Mouse (Mus musculus): ENCODE measurements at regions not wholly inside any gene's neighbourhood (a gene's known extent, or its start where the extent isn't known, plus 50 kb on each side); places are given as distances from the start of the nearest gene placed in this dataset.

- no peak for DNase-seq (ENCODE audit: low spot score)
Observed at GRCm38 (mm10) chr6:100141225-100141624, 146.1 kb downstream of the Rybp start.

DNA sequence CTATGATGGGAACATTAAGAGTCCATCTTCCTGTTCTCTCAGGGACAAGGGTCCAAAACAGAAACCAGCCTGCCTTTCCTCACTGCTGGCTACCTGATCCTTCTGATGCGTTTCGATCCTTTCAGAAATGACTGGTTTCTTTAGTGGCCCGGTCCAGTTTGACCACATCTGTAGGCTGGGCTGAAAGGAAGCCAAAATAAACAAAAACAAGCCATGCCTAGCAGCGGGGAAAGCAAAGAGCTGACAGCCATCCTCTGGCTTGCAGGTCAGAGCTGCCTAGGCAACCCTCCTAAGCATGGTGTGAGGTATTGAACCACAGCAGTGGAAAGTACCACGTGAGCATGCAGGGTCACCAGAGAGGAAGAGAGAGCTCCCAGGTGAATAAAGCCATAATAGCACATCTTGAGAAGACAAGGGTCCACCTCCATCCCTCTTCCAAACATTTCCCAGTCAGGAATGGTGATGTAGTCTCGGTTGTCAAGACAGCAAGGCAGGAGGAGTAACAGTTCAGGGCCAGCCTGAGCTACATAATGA lies 146.6 kb downstream of the Rybp start:
- DNase-seq (ENCODE audit: low spot score): no peak

DNA sequence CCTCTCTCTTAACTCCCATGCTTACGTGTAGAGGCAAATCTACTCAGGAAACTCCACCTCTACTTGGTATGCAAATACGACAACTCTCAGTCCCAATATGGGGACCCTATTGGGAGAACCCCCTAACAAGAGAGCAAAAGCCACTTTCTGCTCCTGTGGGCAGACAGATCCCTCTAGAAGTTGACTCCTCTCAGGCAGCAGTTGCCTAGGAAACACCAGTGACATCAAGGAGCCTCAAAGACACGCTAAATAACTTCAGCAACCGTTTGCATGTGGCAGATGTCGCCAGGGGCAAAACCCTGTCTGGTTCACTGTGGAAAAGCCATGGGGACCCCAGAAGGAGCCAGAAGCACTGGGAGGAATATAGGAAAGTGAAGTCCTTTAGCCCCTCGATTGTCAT lies 147.5 kb downstream of the Rybp start:
- DNase-seq (ENCODE audit: low spot score): no peak

- no peak for DNase-seq (ENCODE audit: low spot score)
Observed at GRCm38 (mm10) chr6:100138659-100139058, 148.6 kb downstream of the Rybp start.

GRCm38 (mm10) chr6:100135177-100135576 lies 152.1 kb downstream of the Rybp start:
- no peak for DNase-seq (ENCODE audit: low spot score)

DNA sequence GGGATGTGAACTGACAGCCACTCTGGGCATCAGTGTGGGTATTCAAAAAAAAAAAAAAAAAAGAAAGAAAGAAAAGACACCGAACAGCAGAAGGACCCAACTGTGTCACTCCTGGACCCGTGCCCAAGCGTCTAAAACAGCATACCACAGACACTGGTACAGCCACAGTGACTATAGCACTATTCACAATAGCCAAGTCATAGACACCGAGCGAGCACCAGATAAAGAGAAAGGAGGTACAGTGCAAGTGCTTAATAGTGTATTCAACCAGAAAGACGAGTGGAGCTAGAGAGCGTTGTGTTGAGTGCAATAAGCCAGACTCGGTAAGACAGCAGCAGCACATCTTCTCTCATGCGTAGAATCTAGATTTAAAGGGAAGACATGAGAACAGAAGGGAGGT lies 153.3 kb downstream of the Rybp start:
- no peak for DNase-seq (ENCODE audit: low spot score)

DNA sequence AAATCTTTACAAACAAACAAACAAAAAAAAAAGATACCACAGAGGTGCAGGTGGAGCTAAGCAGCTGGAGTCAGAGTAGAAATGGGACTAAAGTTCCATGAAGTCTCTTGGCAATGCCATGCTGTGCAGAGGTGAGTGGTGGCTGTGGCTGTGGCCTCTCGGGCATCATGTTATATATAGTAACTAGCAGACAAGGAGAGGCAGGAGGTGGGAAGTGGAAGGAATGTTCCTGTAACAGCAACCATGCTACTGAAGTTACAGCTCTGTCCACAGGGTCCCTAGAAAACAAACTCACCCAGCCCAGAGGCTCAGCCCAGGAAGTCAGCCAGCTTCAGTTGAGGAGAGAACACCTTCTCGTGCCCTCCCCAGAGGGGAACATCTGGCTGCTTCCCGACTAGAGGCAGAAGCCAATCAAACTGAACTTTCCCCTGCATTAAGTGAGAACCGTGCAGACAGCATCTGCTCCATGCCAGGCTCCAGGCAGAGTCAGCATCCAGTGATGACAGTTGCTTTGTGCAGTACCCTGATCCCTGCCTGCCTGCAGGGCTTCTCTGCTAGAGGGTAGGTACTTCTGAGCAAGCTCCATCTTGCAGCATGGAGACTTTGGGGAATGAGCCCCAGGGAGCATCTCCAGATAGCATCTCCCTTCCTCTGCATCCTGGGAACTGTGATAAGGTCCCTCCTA lies 154.2 kb downstream of the Rybp start:
- DNase-seq (ENCODE audit: low spot score): no peak

GRCm38 (mm10) chr6:100127221-100128143 lies 159.8 kb downstream of the Rybp start:
- DNase-seq (ENCODE audit: low spot score): peak; percentile 64

DNA sequence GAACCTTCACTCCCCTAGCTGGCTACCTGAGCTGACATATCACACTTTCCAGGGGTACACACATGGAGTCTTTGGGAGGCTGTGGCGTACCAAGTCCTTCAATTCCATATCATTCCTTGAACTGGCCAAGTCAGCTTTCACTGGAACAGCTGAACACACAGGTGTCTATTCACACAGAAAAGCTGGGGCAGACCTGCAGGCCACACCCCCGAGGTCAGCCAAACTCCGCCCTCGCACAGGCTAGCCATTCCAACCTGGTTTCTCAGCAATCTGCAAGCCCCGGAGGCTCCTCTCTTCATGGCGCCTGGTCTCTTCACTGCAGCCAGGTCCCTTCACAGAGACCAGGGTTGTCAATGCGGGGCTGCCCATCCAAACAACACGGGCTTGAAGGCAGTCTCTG lies 160.5 kb downstream of the Rybp start:
- DNase-seq (ENCODE audit: low spot score): no peak

DNA sequence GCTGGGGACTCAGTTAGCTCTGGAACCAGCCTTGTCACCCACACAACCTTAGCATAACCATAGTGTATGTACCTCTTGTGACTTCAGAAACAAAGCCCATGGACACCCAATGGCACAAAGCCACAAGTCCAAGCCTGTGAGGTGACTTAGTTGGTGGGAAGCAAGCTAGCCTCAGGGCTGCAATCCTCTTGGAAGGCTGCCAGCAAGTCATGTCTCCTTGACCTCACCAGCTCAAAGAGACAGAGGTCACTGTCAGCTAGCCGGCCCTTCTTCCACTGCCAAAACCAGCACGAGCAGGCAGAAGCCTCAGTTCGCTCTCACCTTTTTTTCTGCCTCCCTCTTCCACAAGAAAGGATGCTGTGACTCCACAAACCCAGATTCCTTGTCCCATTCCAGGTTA lies 161.0 kb downstream of the Rybp start:
- DNase-seq (ENCODE audit: low spot score): no peak

DNA sequence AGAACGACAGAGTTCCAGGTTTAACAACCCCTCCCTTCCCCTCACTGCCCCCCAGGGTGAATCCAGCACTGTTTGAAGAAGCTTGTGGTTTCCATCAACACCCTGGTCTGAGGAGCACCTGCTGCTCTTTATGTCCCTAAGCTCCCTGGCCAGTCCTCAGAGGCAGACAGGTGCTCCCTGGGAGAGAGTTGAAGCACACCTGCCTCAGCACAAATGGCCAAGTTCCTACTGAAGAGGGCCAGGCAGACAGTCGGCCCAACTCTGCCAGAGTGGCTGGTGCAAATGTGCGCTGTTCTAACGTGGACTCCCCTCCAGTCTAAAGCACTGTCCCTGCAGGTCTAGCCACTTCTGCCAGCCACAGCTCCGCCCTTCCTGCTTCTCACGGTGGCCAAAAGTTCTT lies 166.0 kb downstream of the Rybp start:
- DNase-seq (ENCODE audit: low spot score): no peak

GRCm38 (mm10) chr6:100120017-100120944 lies 167.0 kb downstream of the Rybp start:
- no peak for DNase-seq (ENCODE audit: low spot score)

GRCm38 (mm10) chr6:100117084-100117483 lies 170.2 kb downstream of the Rybp start:
- DNase-seq (ENCODE audit: low spot score): no peak

- no peak for DNase-seq (ENCODE audit: low spot score)
Observed at GRCm38 (mm10) chr6:100113393-100114137, 173.7 kb downstream of the Rybp start.

- no peak for DNase-seq (ENCODE audit: low spot score)
Observed at GRCm38 (mm10) chr6:100110981-100111660, 176.2 kb downstream of the Rybp start.

DNA sequence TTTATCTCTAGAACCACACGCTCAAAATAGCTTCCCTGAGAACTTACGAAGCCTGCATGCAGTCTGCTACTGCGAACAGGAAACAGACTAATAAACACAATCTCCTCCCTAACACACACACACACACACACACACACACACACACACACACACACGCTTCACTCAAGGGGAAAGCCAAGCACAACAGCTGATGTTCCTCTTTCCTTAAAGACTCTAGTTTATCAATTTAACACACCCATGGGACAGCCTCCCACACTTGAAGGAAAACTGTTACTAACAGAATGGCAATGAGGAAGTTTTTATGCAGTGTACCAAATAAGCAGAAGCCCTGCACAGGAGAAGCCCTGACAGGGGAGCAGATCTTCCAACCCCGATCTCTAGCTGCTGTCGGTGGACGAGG lies 177.3 kb downstream of the Rybp start:
- no peak for DNase-seq (ENCODE audit: low spot score)

DNA sequence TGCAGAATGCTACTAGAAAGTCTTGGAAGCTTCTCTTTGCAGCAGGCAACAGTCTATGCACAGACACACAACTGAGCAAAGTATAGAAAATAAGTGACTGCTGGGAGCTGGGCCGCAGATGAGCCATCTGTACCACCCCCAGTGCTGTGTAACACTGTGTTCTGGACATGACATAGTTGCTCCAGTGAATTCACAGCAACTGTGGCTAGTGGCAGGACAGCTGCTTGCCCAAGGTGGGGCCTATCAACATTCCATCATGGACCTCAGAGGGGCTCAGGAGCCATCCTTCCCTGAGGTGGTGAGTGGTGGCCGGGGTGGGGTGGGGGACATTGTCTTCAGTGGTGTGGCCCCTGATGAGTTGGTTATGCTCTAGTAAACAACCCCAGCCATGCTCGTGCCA lies 177.9 kb downstream of the Rybp start:
- no peak for DNase-seq (ENCODE audit: low spot score)

DNA sequence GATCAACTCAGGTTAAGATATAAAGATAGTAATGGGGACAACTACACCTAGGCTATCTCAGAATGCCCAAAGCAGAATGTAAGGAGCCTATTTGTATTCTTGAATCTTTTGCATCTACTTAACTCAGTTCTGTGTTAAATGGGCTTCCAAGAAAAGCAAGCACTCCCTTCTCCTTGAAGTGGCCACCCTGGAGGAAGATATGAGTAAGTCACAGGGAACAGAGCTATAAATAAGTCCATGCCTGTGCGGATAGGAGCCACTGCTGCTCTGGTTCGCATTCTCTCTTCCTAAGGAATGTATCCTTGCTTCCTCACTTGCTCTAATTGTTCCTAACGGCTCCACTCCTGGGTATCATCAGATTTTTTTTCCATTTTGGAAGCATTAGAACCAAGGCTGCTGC lies 179.8 kb downstream of the Rybp start:
- no peak for DNase-seq (ENCODE audit: low spot score)

- DNase-seq (ENCODE audit: low spot score): no peak
Observed at GRCm38 (mm10) chr6:100107066-100107465, 180.2 kb downstream of the Rybp start.

DNA sequence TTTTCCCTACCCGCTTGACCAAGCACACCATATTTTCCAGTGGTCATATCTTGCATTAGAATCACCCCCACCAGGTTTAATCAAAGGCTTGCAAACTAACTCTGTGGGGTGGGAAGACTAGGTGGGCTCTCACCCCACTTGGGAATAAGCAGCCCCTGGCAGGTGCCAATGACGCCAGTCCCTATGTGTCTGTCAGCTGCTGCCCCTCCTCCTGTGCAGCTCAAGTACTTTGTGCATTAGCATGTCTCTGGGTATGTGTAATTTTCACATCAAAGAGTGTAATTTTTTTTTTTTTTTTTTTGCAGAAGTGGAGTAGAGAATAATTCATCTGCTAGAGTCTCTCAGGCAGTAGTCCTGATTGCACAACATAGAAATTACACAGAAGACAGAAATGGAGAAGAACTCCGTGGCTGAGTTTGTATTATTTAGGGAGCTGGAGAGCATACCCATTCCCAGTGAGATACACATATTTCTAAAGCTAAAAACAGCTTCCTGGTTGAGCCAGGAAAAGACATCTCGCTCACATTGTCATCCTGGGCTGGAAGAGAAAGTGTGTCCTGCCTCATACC lies 186.6 kb downstream of the Rybp start:
- no peak for DNase-seq (ENCODE audit: low spot score)
